Mouse (Mus musculus): ENCODE data around the gene Mnx1. TPM values are rescaled to one million over a fixed set of nuclear protein-coding genes. Genes with fewer than 3 reads are reported as not detected.

Mnx1 gene
- 2.3 and 3.2 TPM in 2 replicates for polyA plus RNA-seq (2012; rRNA removed)

GRCm38 (mm10) chr5:29478208-29479197 lies at the start of gene Mnx1:
TSS of gene Mnx1 (minus strand) at chr5:29478470.

GRCm38 (mm10) chr5:29434228-29434871 lies 43.9 kb downstream of the Mnx1 start, which contains the start of gene Nom1:
TSS of gene Nom1 (plus strand) at chr5:29434664.

Other genes starting within 250 kb of the Mnx1 start
- gene Lmbr1, start 100.1 kb downstream of the Mnx1 start, polyA plus RNA-seq (2012; rRNA removed) = 3.0 and 3.9 TPM in 2 replicates
- 2.2 and 4.2 TPM in 2 replicates for gene Nom1, start 43.8 kb downstream of the Mnx1 start, polyA plus RNA-seq (2012; rRNA removed)
- 9.3 and 10.1 TPM in 2 replicates for gene Ube3c, start 90.8 kb upstream of the Mnx1 start, polyA plus RNA-seq (2012; rRNA removed)

Data from colon, adult 2 months (tissue).